Mouse (Mus musculus) stomach, postnatal 0 days (tissue): ENCODE results near the gene Qtrt2.

Experiments
- CTCF ChIP-seq: IDR thresholded peaks from 2 replicates; pipeline ENCODE4 v1.5.1; 2016; ENCODE audit warnings: antibody characterized with exemption, low read depth, mild to moderate bottlenecking, moderate library complexity
- EP300 ChIP-seq: optimal IDR thresholded peaks from 2 replicates; pipeline ENCODE3; 2016; ENCODE audit warnings: antibody characterized with exemption

- TF ChIP-seq CTCF: no peak
- no peak for TF ChIP-seq EP300
Measured at GRCm38 (mm10) chr16:43940846-43941245, 14.2 kb upstream of the Qtrt2 start.
